Mouse (Mus musculus) v-Abl transformed pro-B cells (cell line): ENCODE measurements around the gene Cidec.

Source experiments
- in situ Hi-C, 2 experiments: fragments of 400-800 bp; cut with MboI; formaldehyde crosslinking; loops; one replicate each; pipeline ENCODE4 v1.15.1; 2025; ENCODE audit not compliant: unreplicated experiment in 2 of 2

Gene Cidec

DNA sequence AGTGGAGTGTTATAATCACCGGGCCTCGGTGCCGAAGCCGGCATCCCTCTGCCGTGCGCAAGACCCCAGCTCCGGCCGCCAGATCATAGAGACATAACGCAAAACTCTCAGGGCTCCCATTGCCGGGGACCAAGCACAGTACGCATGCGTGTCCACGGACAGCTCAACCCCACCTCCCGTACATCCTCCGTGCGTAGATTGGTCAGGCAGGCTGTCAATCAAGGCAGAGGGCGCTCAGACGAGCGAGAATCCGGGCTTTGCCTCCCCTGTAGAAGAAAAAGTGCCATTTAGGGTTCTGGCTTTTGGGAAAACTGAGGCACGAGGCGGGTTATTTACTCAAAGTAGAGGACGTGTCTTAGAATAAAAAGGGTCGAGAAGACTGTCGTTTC lies 16.4 kb downstream of the Cidec start, which contains the start of gene Rpusd3:
Rpusd3 (minus strand) TSS at position 142 of the 389 bp plus-strand sequence.
- in situ Hi-C loops: no loop called here

DNA sequence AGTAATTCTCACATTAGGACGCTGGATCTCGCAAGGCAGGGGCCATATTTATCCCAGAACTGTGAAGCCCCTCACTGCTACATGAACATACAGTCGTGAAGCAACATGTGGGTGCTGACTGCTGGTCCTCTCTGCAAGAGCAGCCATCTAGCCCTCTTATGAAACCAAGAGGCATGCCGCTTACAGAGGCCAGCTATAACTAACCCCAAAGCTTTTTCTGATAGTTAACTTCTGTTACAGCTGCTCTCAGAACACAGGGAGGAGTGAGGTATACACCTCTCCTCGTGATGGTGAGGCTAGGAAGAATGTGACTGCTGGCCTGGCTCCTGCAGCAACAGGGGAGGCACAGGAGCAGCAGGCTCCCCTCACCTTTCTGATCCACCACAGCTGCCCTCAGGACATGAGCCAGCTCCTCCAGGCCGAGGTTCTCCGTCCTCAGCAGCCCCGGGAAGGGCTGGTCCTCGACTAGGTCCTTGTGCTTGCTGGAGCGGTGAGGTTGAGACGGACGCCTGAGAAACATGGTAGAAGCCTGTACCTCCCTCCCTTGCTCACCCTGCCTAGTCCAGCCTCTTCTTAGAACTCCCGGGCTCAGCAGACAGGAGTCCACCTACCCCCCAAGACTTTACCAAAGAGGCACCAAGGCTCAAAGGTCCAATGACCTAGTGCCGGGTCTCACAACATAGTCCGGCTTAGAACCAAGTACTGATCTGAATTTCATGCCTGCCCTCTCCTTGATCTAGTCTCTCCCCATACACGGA lies 16.9 kb downstream of the Cidec start:
- in situ Hi-C loops: no loop called here

DNA sequence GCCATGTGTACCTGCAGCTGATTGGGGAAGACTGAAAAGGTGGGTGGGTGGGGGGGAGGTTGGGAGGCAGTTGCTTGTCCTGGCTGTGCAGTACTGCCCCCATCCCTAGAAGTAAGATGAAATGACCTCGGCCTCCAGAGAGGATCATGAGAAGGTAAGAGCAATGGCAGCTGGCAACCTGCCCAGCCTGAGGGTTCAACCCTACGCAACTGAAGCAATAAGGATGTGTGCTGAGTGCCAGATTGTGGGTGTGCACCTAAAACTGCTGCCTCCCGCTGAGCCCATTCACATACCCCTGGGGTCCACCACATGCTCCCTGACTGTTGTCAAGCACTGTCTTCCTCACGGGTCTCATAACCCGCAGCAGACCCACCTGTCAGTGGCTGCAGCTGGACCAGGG lies 19.1 kb downstream of the Cidec start:
- in situ Hi-C loops: no loop called here

DNA sequence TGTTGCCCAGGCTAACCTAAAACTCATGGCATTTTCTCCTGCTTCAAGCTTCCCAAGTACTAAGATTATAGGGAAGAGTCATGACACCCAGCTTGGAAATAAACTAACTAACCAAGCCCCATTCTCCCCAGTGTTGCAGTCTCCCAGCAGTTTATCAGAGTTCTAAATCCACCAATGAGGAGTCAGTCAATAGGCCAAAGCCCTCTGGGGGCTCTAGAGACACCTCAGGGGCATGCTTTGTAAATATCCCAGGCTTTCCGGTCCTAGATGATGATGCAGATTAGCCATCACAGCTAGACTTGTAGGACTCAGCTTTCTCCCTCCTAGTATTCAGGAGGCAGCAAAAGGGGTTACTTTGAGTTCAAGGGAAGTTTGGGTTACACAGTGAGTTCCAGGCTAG lies 25.6 kb downstream of the Cidec start:
- in situ Hi-C loops: no loop called here

DNA sequence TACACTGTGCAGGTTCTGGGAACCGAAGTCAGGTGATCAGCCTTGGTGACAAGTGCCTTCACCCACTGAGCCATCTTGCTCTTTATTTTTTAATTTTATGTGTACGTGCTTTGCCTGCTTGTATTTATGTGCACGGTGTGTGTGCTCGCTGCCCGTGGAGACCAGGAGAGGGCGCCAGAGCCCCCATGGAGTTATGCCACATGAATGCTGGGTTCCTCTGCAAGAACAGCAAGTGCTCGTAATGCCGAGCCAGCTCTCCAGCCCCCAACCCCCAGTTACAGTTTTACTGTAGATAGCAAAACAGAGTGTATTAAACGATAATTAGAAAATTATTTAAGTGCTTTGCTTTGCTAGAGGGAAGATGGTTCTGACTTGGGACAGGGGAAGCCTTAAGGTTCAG lies 28.9 kb downstream of the Cidec start:
- in situ Hi-C loops: no loop called here

DNA sequence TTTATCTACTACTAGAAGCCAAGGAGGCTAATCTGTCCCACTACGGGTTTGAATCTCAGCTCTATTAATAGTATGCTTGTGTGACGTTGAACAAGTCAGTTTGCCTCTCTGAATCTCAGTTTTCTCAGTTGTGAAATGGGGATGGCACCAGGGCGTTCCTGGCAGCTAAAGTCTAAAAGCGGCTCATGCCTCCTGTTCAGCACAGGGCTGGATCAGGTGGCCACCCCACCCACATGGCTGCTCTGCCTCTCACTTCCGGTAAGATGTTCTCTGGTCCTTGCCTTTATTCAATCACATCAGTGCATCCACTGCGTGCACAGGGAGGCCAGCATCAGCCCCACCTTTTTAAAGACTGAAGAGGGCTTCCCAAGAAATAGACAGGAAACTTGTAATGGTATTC lies 30.1 kb downstream of the Cidec start:
- in situ Hi-C loops: no loop called here

DNA sequence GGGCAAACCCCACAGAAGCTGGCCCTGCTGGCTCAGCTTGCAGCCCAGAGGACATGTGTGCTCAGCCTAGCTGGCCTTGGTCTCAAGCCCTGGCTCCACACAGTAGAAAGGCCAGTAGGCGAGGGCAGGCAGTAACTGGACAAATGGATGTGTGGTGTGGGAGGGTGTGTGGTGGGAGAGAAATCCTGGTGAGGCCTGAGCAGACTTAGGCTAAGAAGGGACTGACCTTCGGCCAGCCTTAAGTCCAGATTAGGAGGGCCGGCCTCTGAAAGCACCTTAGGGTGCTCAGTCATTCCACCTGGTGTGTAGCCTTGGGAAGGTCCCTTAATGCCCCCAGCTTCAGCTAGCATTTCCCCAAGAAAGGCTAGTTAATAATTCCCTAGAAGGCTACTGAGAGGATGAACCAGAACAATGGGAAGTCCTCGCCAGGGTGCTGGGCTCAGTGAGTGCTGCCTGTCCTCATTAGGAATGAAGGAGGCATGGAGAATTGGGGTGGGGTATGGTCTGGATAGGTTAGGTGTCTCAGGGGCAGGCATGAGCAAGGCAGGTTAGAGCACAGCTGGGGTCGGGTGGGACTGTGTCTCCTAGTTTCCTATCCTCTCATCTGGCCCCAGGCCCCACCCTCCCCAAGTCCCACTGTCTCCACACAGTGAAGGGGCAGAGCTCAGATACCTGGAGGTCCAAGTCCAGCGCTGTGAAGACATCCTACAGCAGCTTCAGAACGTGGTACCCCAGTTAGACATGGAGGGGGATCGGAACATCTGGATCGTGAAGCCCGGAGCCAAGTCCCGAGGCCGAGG lies 30.7 kb downstream of the Cidec start:
- in situ Hi-C loops: no loop called here

DNA sequence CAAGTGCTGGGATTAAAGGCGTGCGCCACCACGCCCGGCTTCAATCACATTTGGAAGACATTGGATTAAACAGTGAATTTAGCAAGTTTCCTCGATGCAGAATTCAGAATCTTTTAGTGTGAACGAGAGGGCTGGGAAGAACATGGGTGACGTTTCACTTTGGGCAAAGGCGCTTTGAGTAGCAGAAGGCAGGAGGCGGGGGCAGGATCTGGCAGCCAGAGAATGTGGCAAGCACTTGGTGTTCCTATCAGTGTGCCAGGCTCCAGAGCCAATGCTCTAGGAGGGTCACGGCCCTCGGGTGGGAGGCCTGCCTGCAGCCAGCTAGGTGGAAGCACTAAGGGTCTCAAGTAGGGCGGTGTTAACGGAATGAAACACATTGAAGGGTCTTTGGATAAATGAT lies 33.5 kb downstream of the Cidec start:
- in situ Hi-C loops: no loop called here

DNA sequence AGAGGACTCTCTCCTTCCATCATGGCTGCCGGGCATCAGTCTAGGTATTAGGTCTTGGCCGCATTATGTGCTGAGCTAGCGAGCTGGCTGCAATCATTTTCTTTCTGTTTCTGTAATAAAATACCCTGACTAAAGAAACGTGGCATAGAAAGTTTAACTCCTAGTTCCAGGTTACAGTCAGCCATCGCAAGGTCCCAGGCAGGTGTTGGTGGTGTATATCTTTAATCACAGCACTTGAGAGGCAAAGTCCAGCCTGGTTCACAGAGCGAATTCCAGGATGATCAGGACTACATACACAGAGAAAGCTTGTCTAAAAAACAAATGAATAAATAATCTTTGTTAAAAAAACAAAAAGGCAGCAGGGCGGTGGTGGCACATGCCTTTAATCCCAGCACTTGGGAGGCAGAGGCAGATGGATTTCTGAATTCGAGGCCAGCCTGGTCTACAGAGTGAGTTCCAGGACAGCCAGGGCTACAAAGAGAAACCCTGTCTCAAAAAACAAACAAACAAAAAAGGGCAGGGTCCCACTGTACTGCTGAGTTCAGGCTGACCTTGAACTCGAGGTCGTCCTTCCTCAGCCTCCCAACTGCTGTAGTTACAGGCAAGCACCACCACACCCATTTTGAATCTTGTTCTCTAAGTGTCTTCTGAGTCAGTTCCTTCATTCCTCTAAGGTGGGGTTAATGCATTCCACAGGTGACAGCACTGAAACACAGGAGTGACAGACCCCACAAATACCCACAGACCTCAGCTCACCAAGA lies 39.1 kb downstream of the Cidec start:
- in situ Hi-C loops: no loop called here

DNA sequence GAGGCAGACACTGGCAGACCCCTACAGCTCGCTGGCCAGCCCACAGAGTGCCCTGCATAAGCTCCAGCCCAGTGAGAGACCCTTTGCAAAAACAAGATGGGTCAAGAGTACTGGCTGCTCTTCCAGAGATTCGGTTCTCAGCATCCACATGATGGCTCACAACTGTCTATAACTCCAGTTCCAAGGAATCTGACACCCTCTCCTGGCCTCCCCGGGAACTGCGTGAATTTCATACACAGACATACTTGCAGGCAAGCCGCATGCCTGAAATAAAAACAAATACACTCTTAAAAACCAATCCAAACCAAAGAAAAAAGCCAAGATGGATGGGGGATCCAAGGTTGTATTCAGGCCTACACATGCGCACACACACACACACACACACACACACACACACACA lies 40.1 kb downstream of the Cidec start:
- in situ Hi-C loops: no loop called here

DNA sequence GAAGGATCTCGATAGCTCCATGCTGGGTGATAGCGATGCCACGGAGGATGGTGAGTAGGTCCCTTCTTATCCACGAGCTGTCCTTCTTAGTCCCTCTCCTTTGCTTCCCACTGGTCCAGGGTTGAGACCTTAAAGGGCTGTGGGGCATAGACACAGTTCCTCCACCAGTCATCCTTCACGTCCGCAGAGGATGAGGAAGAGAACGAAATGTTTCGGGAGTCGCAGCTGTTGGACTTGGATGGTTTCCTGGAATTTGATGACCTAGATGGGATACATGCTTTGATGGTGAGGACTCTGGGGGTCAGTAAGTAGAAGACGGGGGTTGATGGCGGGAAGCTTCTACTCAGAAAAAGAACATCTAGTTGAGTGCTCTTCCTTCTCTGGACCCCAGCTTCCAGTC lies 40.7 kb downstream of the Cidec start:
- in situ Hi-C loops: no loop called here

DNA sequence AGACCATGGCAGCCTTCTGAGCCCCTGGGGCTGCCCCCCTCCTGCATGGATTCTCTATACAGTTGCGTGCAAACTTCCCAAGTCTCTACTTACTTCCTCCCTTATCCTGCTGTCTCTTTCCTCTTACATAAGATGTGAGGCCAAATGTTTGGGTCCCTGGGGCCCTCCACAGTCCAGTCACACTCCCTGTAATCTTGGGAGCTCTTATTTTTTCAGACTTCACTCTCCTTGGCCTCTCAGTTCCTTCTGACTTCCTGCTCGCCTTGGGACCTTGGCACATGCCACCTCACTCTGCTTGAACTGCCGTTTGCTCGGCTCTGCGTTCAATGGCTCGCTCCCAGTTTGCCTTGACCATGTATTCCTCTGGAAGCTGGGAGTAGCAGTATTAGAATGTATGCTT lies 41.6 kb downstream of the Cidec start:
- in situ Hi-C loops: no loop called here

DNA sequence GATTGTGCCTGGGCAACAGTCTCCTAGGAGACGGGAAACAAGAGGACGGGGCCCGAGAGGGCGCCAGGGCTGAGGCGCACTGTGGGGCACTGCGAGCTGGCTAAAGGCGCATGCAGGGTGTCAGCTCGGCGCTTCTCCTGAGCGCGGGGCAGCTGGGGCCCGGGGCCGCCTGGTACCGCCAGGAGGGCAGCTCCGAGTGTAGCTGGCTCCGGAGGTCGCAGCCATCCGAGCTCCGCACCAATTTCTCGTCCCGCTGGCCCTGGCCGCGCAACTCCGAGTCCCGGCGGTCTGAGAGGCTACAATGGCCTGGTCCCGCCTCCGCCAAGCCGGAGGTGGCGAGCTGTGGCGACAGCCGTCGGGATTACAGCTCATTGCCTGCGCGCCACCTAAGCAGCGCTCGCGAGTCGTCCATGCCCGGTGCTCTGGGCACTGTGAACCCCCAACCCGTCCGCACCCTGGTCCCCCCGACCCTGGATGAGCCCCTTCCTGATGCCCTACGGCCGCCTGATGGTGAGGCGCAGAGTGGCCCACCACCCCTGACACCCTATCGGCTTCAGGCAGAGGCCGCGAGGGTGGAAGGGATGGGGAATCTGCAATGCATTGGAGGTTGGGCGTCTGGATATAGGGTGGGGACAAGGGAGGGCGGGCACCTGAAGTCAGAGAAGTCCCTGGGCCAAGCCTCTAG lies 43.0 kb downstream of the Cidec start:
- in situ Hi-C loops: no loop called here

DNA sequence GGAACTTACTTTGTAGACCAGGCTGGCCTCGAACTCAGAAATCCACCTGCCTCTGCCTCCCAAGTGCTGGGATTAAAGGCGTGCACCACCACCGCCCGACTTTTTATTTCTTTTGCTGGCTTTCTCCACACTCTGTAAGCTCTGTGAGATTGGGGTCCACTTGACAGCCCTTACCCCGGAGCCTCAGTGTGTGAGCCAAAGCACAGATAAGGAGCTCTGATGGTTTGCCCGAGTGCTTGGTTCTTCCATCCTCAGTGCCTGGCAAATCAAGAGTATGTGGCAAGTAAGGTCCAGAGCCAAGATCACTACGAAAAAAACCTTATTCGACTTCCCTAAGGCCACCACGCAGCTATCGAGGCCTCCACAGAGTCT lies 43.6 kb downstream of the Cidec start:
- in situ Hi-C loops: no loop called here

DNA sequence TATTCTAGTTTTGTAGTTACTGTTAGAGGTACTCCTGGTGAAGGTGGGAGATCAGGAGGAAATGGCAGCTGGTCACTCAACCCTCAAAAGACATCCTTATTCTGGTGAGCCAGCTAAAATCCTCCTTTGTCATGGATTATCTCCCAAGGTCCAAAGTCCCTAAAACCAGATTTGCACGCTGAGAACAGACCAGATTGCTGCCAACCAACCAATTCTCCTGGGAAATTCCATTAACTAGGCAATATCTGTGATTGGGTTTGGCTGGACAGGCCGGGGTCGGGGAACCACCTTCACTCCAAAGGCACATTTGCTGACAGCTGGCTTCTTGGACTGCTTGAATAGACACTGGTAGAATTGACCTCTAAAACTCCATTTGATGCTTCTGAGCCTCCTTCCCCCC lies 44.8 kb downstream of the Cidec start:
- in situ Hi-C loops: no loop called here

DNA sequence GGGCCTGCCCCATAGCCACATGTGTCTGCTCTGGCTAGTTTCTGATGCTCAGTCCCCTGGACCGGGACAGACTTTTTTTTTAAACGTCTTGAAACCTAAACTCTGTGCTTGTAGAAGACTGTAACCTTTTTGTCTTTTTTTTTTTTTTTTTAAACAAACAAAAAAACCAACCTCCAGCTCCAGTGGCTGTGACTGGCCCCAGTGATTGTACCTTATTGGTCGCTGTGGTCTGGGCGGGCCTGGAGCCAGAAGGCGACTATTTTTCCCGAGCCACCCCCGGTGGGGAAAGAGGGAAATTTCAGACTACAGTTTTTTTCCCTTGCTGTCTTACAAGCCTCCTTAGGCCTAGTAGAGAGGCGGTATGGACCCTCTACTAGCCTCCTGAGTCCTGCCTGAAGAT lies 46.6 kb downstream of the Cidec start, which contains the start of gene Ttll3:
Ttll3 (plus strand) TSS at position 301 of the 400 bp plus-strand sequence.
- in situ Hi-C loops: loop anchor here in 1 of 2 experiments (10.0 kb wide), 1 partner anchor 344 kb away; the partner anchor contains the start of gene Thumpd3

DNA sequence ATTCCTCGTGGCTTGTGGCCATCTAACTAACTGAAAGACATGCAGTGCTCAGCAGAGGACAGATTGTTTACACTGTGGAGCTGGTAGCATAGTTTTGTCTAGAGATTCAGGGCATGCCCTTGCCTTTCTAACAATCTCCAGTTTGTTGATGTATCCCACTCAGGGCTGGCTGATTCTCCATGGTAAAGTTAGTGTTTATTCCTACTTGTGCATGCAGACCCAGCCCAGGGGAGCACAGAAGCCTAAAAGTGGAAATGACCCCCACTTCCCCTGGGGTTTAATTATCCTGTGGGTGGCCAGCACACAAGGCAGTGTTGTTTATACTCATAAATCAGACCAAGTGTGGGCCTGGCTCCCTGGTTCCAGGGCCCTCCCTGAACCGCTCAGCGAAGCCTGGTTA lies 49.5 kb downstream of the Cidec start:
- in situ Hi-C loops: loop anchor here in 1 of 2 experiments (10.0 kb wide), 1 partner anchor 341 kb away; the partner anchor contains the start of gene Thumpd3

DNA sequence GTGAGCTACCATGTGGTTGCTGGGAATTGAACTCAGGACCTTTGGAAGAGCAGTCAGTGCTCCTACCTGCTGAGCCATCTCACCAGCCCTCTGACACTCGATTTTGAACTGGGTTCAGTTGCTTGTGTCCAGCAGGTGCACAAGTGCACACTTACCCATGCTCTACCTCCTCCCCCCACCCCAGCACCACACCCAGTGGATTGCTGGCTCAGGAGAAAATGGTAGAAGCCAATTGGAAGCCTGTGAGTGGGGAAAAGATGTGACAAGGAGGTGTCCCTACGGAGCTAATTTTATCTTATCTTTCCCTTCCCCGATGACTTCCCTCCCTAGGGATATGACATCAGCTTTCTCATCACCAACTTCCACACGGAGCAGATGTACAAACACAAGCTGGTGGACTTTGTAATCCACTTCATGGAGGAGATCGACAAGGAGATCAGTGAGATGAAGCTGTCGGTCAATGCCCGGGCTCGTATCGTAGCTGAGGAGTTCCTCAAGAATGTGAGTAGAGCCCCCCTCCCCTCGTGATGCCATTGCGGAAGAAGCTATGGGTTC lies 50.3 kb downstream of the Cidec start:
- in situ Hi-C loops: loop anchor here in 1 of 2 experiments (10.0 kb wide), 1 partner anchor 340 kb away; the partner anchor contains the start of gene Thumpd3

DNA sequence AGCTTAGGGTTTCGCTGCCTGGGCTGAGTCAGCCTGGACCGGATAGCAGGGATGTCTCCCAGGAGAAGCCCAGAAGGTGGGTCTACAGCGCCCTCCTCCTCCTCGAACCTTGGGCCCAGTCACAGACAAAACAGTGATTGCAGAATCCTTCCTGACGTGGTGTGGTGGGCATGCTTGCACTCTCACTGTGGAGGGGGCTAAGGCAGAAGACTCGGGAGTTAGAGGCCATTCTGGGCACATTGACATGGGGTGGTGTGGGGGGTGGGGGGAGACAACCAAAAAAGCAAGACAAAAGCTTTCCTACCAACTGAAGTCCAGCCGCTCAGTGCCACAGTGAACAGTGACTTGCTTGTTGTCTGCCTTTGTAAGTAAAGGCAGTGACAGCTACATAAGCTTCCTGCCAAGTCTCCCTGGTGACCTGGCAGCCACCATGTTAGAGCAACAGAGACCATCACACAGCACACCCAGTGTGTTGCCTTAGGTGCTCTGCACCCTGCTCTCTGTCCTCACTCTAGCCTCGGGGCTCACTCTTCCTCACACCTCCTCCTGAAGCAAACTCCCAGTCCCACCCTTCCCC lies 51.1 kb downstream of the Cidec start:
- in situ Hi-C loops: loop anchor here in 1 of 2 experiments (10.0 kb wide), 1 partner anchor 340 kb away; the partner anchor contains the start of gene Thumpd3

DNA sequence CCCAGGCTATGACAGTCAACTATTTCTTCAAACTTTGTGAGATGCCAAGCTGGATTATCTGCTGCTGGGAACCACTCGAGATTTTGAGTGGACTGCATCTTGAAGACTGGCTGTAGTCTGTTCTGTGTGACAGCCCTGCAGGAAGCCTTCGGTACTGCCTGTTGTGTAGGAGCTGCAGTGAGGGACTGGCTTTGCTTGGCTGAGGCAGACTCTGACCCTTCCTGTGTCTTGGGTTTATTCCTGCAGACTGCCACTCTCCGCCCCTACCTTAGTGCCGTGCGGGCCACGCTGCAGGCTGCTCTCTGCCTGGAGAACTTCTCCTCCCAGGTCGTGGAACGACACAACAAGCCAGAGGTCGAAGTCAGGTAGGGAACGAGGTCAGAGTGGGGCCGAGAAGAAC lies 55.1 kb downstream of the Cidec start:
- in situ Hi-C loops: loop anchor here in 1 of 2 experiments (10.0 kb wide), 1 partner anchor 336 kb away; the partner anchor contains the start of gene Thumpd3
